Mouse (Mus musculus): ENCODE results near the gene Htr3a.

- TF ChIP-seq CTCF (IDR thresholded peaks at IDR 0.05; ENCODE audit: insufficient read depth, low read length) (no peak), POLR2A (IDR thresholded peaks at IDR 0.05; ENCODE audit: borderline replicate concordance, extremely low read depth, low read depth, low read length) (no peak)
These were observed 18.5 kb upstream of the Htr3a start for GRCm38 (mm10) chr9:48929436-48929835.
